Mouse (Mus musculus) retina, adult 2 months (tissue): ENCODE results near the gene Rpl38.

Experiments
- DNase-seq: peaks from one replicate; pipeline ENCODE4 v3.0.0-alpha.2; 2012; ENCODE audit warnings: low read depth, low spot score

The Rpl38 gene

DNA sequence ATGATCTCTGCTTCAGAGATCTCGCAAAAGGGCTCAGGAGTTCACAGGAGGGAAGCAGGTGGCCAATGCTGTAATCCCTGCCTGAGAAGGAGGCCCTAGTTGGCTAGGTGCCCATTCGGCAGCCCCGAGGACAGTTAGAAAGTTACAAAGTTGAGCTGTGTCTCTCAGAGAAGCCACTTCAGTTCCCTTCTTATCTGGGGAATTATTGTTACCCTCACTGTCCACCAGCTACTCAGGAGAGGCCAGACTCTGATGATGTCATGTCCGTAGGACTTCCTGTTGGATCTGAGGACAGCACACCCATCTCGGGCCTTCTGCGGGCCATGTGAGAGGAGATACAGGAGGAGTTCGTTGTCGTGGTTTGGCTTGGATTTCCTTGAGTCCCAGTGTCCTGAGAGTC lies 11.3 kb downstream of the Rpl38 start:
- DNase-seq, result no peak

DNA sequence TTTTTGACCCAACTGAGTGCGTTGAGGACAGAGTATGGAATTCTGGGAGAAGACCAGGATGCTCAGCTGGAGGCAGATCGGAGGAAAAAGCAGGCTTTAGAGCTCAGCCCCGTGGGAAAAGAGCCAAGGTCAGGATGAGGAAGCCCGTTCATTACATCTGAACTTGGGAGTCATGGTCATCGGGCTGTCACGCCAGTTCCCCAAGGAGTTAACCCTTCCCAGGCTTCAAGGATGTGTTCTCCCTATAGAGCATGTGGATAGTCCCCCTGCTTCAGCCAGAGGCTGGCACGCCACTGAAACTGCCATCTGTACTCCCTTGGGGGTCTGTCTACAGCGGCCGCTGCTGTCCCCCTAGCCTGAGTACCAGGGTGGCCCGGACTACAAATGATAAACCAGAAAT lies 12.0 kb downstream of the Rpl38 start:
- no peak for DNase-seq

DNA sequence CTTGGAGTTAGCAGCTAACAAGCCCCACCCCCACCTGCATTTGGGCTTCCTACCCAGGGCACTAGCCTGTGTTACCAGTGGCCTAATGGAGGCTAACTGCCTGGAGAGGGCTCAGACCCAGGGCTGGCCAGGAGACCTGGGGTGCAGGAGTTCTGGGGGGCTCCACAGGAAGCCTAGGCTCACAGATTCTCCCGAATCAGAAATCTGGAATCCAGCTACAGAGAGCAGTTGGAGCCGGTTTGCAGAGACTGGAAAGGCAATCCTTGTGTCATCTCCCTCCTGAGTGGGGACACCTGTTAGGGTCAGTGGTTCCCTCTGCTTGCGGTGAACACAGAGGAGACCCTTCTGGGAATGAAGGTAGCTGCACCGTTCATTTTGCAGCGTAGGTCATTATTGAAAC lies 12.7 kb downstream of the Rpl38 start:
- no peak for DNase-seq

DNA sequence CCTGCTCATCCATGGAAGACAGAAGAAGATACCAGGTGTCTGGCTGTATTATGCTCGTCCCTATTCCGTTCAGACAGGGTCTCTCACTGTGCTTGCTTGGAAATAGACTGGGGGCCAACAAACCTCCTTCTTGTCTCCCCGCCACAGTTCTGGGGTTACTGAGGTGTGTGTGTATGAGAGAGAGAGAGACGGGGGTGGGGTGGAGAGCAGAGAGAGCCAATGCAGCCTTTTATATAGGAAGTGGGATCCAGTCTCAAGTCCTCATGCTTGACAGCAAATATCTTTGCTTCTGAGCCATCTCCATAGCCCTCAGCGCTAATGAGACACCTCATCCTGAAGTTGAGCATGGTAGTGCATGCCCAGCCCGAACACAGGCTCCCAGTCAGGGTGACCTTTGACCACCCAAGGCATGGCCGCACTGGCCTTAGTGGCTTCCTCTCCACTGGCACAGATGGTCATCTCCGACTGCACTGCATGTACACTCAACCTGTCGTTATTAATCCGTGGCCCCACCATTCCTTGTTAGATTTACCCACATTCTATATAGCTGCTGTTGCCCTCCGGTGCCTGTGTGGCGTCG lies 14.1 kb downstream of the Rpl38 start:
- DNase-seq, result no peak

DNA sequence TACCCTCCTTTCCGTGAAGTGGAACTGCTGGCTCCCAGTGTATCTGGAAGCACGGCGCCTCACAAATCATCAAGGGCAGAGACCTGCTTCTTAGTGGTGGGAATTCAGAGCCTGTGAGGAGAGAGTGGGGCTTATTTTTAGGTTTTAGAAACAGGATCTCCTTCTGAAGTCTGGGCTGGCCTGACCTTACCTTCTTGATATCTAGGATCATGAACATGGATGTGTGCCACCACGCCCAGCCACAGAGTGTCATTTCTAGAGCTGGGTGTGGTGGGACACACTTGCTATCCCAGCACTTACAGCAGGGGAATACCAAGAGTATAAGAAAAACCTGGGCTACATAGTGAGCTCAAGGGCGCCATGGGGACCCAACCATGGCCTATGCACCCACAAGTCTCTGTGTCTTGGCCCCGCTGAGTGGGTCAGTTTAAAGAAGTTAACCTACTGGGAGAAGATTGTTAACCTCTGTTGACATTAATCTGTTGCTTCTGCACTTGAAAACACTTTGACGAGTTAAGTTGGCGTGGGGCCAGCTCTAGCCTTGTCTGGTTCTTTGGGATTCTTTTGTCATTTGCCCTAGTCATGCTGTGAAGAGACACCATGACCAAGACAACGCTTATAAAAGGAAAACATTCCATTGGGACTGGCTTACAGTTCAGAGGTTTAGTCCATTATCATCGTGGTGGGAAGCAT lies 14.9 kb downstream of the Rpl38 start:
- no peak for DNase-seq

DNA sequence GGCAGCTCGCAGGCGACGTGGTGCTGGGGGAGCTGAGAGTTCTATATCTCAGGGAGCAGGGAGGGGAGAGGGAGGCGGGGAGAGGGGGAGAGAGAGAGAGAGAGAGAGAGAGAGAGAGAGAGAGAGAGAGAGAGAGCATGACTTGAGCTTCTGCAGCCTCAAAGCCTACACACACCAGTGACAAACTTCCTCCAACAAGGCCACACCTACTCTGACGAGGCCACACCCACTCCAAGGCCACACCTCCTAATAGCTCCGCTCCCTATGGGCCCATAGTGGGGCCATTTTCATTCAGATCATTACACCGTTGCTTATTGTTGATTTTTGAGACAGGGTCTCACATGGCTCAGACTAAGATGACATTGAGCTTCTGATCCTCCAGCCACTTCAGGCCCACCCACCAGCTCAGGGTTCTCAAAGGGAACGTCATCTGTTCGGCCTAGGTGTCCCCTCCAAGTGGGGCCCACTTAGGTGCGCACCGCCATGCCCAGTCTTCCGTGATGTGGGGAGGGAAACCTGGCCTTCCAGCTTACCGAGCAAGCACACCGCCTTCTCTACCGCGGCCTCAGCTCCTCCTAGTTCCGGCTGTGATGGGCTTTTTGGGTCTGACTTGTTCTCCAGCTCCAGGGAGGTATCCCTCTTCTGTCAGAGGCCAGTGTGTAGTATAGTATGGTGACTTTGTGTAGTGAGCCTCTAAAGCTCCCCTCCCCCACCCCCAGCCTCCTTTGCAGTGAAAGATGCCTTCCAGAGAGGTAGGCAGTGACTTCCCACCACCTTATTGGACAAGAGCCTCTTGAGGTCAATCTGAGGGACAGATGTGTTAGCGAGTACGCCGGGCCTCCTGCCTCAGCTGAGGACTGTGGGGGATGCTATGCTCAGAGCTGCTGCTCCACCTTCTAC lies 15.6 kb downstream of the Rpl38 start:
- no peak for DNase-seq

DNA sequence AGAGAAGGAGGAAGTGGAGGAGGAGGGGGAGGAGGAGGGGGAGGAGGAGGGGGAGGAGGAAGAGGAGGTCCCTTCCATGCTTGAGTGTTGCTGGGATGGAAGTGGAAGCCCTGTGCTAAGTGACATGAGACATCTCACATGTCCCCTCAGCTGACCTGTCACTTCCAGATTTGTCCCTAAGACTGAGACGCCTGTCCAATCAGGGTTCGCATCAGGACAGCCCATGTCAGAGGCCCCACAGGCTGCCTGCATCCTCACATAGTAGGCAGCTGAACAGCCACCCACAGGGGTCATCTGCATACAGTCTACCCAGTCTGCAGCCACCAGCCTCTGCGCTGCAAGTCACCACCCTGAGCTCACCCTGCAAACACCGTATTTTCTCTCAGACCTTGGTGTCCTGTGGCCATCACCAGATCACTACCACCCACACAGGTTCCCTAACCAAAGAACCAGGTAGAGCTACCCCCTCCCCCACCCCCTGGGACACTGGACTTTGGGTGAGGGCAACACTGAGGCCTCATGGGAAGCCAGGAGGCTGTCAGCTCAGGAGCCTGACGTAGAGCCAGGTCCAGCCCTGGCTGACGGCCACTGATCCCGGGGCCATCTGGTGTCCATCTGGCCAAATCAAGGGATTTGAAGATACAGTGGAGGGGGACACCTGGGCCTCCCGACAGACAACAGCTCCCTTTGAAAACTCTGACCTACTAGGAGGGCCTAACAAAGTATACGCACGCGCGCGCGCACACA lies 16.5 kb downstream of the Rpl38 start:
- peak; percentile 75 for DNase-seq

DNA sequence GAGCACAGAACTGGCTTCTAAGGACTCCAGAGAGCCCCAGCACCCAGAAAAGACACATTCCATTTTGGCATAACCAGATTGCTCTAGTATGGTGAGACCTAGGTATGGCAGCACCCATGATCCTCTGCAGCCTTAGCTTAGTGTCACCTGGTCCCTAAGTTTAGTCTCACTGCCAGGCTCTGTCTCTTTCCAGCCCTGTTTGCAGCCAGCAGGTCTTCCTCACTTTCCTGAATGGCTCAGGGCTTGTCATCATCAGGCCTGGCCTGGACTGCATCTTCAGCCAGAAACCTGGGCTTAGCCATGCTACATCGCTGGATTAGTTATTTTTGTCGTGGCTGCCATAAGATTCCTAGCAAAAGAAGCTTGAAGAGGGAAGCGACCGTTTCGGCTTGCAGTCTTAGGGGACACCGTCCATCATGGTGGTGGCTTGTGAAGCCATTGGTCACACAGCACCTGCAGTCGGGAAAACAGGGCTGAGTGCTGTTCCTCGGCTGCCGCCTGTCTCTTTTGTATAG lies 17.3 kb downstream of the Rpl38 start:
- DNase-seq, result no peak

DNA sequence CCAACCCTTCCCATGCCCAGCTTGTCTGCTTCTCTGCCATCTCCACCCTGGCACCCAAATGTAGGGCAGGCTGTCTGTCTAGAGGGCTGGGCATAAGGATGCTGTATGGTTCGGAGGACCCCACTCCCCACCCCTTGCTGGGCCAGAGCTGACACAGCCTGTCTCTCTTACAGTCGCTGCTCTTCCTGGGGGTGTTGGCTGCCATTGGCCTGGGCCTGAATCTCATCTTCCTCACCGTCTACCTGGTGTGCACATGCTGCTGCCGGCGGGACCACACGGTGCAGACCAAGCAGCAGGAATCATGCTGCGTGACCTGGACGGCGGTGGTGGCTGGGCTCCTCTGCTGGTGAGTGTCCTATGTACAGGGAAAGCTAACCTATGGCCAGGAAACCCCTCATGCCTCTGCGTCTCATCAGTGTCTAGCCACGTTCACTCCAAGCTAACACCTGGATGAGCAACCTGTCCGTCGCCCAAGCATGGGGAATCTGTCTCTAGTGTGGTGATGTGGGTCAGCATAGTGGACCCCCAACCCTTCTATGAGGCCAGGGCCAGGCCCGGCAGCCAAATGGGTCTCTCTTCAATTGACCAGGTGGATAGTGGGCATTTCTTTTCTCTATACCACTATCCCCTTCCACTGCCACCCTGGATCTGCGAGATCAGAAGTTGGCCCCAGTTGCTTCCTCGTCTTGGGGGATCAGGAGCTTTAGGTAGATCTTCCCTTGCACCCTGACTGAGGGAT lies 18.1 kb downstream of the Rpl38 start:
- DNase-seq, result no peak

DNA sequence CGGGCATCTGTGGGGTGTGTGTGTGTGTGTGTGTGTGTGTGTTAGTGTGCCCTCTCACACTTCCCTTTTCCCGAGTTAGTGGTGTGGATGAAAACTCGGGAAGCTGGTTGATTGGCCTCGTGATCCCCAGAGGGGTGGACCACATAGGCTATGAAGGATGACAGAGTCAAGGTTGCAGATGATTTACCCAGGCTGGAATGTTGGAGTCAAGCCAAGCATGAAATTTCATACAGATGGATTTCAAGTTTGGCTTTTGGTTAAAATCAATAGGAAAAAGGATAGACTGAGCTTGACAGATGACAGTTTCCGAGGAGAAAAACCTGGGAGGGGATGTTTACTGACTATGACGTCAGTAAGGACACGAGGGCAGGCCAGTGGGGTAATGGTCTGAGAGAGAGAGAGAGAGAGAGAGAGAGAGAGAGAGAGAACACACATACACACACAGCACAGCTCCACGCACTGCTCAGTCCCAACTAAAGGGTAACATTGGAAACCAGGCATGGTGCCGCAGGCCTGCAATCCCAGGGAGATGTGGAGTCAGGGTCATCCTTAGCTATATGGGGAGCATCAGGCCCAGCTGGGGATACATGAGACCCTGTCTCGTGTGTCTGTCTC lies 19.4 kb downstream of the Rpl38 start:
- no peak for DNase-seq

DNA sequence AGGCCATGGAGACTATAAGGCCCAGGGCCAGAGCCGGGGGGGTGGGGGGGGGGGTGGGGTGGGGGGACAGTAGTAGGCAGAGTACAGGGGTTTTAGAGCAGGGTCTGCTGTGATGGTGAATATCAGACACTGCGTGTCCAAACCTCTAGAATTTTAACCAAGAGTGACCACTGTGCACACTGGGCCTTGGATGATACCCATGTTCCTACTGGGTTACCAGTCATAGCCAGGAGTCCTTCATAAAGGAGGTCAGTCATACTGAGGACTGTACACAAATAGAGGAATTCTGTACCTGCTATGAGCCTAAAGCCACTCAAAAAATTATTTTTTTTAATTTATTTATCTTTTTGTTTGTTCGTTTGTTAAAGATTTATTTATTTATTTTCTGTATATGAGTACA lies 20.4 kb downstream of the Rpl38 start:
- DNase-seq, result no peak

DNA sequence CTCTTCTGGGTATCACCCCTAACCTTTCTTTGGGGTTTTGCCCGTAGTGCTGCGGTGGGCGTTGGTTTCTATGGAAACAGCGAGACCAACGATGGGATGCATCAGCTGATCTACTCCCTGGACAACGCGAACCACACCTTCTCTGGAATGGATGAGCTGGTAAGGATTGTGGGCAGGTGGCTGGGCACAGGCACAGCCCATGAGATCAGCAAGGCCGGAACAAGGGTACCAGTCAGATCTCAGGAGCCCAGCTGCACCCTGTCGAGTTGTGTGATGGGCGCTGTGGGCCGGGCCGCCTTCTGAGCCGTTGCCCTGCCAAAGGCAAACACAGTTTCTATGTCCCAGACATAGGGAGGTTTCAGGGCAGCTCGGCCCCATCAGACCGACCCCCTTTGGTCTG lies 21.9 kb downstream of the Rpl38 start:
- no peak for DNase-seq

DNA sequence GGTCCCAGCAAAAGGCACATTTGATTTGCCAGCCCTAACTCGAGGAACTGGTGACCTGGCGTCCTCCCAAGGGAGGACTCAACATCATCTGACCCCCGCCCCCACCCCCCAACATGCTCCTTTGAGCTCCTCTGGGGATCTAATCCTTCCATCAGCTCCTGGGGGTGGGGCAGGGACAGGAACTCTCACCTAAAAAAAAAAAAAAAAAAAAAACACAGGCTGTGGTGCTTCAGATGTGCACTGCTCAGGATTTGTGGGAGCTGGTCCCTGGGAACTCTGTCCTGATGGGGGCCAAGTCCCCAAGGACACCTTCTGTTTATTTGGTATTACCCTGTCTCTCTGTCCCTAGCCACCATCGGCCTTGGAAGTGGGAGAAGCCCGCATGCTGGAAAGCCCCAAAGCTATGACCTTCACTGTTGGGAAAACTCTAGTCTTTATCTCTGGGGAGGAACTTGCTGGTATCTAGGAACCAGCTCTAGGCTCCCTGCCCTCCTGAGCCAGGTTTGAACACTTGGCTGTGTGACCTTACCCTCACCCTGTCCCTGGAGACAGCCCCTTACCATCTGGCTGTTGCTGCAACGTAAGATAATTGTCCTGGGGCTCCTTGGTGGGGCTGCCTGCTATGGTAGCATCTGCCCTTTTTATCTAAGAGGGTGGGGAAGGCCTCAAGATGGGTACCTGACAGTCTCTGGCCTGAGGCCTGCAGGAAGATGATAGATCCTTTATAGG lies 23.3 kb downstream of the Rpl38 start:
- no peak for DNase-seq

DNA sequence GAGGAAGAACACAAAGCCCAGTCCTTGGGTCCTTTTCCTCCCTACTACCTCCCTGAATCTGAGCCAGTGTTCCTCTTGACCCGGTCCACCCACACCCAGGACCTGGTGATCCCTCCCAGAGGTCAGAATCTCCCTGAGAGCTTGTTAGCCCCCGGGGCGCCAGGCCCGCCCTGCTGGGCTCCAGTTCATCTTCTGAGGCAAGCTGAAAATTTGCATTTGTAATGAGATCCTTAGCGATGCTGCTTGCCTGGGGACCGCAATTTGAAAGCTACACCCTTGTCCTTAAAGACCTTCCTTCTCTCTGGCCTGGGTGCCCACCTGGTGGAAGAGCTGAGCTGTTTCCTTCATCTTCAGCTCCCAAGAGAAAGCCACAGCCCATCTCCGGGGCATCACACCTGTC lies 24.3 kb downstream of the Rpl38 start:
- no peak for DNase-seq

DNA sequence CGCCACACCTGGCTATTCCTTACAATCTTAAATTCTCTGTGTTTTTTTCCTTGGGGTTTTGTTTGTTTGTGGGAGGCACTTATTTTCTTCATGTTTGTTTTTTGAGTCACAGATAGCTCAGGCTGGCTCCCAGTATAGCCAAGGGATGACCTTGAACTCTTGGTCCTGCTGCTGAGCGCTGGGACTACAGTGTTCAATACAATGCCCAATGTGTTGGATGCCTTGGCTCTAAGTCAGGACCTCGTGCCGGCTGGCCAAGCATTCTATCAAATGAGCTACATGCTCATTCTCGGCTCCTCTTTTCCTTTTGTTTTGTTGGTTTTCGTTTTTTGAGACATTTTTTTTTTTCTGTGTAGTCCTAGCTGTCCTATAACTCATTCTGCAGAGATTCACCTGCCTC lies 25.1 kb downstream of the Rpl38 start:
- DNase-seq, result no peak

DNA sequence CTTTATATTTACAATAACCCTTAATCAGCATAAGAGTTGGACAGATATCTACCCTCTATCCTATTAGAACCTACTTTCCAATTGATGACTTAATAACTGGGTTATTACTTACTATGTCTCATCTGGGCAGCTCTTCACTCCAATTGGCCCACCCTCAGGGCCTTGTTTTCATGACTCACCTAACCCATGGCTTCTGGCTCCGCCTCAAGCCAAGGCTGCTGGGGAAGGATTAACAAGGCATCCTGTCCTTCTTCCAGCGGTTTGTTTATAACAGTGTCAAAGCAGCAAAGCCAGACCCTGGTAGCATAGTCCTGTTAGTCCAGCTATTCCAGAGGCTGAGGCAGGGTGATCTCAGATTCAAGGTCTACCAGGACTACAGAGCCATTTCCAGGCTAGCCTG lies 26.1 kb downstream of the Rpl38 start:
- DNase-seq, result no peak

DNA sequence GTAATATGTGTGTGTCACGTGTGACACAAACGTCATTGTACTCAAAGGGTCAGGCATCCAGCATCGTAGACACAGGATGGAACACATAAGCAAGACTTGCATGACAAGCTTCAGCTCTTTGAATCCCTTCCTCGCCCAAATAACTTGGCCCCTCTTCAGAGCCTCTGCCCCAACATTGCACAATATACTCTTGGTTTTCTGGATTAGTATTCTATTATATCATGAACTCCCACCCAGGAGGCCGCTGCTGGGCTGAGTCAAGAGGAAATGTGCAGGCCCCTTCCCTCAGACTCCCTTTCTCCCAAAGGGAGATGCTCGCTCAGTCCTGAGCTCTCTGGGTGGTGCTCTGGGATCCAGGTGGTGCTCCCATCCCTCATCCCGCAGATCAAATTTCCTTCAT lies 30.2 kb downstream of the Rpl38 start:
- no peak for DNase-seq

DNA sequence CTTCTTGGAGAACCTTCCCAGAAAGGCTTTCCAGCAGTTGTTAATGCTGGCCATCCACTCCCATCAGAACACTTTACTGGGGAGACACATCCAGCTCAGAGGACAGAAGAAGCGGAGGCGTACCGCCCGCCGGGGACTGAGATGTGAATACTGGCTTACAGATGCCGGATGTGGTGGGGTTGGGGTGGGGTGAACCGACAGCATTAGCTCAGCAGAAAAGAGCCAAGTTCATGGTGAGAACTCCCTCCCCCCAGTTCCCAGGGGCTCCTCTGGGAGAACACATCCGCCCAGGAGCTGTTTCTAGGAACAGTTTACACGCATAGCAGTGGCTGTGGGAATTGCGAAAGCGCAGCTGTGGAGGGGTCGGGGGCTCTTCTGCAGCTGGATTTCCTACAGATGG lies 31.2 kb downstream of the Rpl38 start:
- DNase-seq, result no peak

DNA sequence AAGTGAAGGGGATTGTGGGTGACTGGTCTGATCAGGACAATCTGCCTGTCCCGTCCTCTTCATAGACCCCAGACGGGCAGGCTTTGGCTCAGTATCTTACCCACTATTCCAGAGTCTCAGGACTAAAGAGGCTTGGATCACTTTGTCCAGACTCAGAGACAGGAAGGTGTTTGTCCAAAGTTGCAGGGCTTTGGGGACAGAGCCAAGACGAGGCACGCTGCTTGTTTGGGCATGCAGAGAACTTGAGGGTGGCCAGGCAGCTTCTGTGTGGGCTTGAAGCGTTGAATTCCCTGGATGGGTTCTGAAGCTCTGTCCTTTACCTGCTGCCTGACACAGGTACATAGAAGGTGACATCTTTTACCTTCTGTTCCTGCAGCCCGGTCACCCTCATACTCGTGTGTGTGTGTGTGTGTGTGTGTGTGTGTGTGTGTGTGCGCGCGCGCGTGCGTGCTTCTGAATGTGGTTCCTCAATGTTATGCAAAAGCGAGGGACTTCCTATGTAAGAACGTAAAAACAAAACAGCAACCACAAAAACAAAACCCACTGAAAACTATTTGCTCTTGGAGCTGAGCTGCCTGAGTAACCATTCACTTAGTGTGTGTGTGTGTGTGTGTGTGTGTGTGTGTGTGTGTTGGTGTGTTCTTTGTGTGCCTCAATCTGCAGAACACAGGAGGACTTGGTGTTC lies 34.1 kb downstream of the Rpl38 start:
- no peak for DNase-seq

DNA sequence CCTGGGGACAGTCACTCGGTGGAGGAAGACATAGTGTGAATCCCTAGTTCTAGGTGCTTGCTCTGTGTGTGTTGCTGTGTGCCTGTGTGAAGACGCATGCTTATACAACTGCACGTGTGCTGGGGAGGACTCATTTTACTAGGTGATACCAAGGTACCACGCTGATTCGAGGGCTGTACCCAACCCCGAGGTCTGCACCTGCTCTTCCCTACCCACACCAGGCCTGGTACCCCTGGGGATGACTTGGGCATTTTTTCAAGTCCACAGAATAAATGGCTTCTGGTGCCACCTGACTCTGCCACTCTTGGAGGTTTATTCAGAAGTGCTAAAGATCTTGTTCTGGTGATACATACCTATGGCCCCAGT lies 34.7 kb downstream of the Rpl38 start:
- DNase-seq, result no peak
